Mouse (Mus musculus) kidney, postnatal 10 days (tissue): ENCODE results near the gene Dusp8.

Experiments
- DNase-seq: peaks from one replicate; pipeline ENCODE4 v3.0.0; 2021; ENCODE audit warnings: mixed read lengths

Dusp8 gene

DNA sequence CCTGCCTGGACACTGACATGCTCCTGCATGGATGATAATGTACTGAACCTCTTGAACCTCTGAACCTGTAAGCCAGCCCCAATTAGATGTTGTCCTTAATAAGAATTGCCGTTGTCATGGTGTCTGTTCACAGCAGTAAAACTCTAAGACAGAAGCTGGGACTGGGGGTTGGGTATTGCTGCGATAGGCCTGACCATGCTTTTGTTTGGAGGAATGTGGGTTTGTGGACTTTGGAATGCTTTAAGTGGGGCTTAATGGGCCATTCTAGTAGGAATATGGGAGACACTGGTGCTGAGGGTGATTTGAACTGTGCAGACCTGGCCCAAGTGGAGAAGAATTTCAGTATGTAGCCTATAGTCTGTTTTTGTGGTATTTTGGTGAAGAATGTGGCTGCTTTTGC is 50.3 kb downstream of the Dusp8 start:
- no peak for DNase-seq

GRCm38 (mm10) chr7:142040756-142041155 is 54.9 kb downstream of the Dusp8 start:
- DNase-seq = peak; percentile 23

GRCm38 (mm10) chr7:142037553-142038170 is 58.0 kb downstream of the Dusp8 start:
- peak; percentile 66 for DNase-seq

- peak; percentile 33 for DNase-seq
These were observed 60.4 kb downstream of the Dusp8 start for GRCm38 (mm10) chr7:142035048-142035811.

DNA sequence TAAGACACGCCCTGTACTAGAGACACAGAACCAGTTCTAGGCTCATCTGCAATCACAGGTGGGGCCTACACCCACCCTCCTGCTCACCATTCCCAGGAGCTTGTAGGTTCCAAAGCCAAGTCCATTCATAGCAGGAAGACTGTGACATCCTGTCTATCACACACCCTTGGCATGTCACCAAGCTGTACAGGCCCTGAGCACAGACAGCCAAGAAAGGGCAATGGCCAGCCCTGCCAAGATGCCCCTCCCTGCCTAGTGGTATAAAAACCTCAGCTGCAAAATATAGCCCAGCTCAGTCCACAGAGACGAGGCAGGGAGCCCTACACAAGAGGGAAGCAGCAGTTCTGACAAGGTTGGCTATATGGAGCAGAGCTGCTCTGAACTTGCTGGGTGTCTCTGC is 61.4 kb downstream of the Dusp8 start:
- peak; percentile 55 for DNase-seq

GRCm38 (mm10) chr7:142030073-142030472 is 65.6 kb downstream of the Dusp8 start:
- no peak for DNase-seq
